Mouse (Mus musculus): ENCODE data around the gene Serpine3. TPM values are rescaled to one million over a fixed set of nuclear protein-coding genes. Genes with fewer than 3 reads are reported as not detected.
"Not testable (repeated sequence)": the region's sequence is repeated elsewhere in the genome, so short reads cannot be mapped to it uniquely, and the experiment has no call there.

Gene Serpine3
- polyA plus RNA-seq, 1 experiment from 2014 or later: not detected

DNA sequence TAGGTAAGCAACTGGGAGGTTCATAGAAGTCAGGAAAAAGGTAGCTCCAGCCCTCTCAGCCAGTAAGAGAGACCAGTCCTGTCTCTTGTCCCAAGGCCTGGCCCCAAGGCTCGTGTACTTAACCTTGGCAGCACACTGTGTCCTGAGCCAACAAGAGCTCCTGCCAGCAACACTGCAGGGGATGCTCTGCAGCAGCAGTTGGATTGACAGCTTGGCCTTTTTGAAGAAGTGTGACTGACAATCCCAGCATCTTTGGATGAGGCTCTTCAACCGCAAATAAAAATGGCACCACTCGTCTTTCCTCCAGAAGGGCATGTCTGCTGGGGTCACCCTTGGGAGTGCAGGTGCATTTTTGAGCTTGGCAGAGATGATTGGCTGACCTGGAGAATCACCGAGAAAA lies 23.1 kb upstream of the Serpine3 start:
- no peaks in the 10 kb centered on the region for H3K36me3 ChIP-seq (ENCODE audit: insufficient read depth)
- H3K4me1 ChIP-seq (ENCODE audit: insufficient read depth): no peaks in the 10 kb centered on the region
- H3K4me2 ChIP-seq: no peak overlapping the region
- H3K9ac ChIP-seq: no peak overlapping the region
- H3K9me3 ChIP-seq (ENCODE audit: low read depth, low read length): no peaks in the 10 kb centered on the region
- no peak overlapping the region for H3K4me3 ChIP-seq (ENCODE audit: low read depth, low read length)
- WGBS: 58% methylated on average over 4 of the region's 4 CpGs
- no peak overlapping the region for H3K27ac ChIP-seq (ENCODE audit: low read depth)
- no peaks in the 10 kb centered on the region for H3K27me3 ChIP-seq (ENCODE audit: insufficient read depth, low read length)
- no peak for DNase-seq
- ATAC-seq (ENCODE audit: insufficient read depth): no peak
- no peak for TF ChIP-seq CTCF (IDR thresholded peaks at IDR 0.05; ENCODE audit: low read depth)

DNA sequence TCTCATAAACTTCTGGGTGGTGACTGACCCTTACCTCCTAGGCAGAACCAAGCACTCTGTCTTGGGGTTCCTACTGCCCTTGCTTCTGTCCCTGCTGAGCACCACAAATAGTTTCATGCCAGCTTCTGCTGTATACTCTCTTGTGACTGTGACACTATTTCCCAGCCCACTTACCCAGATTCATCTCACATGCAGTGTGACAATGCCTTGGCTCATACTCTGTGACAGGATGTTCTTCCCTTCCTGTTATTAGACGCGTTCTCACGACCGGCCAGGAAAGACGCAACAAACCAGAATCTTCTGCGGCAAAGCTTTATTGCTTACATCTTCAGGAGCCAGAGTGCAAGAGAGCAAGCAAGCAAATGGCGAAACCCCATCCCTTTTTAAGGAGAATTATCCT lies 21.1 kb upstream of the Serpine3 start:
- peak; percentile 32 for DNase-seq
- WGBS: 69% methylated on average over 6 of the region's 7 CpGs
- not testable (repeated sequence) for H3K4me2 ChIP-seq; H3K27me3 ChIP-seq (ENCODE audit: insufficient read depth, low read length); ATAC-seq (ENCODE audit: insufficient read depth); H3K9me3 ChIP-seq (ENCODE audit: low read depth, low read length); H3K4me1 ChIP-seq (ENCODE audit: insufficient read depth); H3K36me3 ChIP-seq (ENCODE audit: insufficient read depth); H3K4me3 ChIP-seq (ENCODE audit: low read depth, low read length); H3K27ac ChIP-seq (ENCODE audit: low read depth); H3K9ac ChIP-seq

DNA sequence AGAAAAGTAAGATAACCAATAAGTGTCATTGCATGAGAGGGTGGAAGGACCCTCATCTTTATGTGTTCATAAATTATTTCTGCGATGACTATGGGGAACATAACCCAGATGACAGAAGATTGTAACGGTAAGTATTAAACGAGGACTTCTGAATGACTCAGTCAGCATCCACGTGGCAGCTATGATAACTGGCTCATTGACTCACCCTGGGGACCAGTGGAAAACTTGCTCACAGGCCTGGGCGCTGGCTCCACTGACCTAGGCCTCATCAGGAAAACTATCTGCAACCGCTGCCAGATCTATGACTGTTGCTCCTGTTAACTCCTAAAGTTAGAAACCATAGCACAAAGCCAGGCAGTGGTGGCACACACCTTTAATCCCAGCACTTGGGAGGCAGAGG lies 15.1 kb upstream of the Serpine3 start:
- Histone ChIP-seq H3K9ac (no peak overlapping the region), H3K4me1 (ENCODE audit: insufficient read depth) (no peaks in the 10 kb centered on the region), H3K9me3 (ENCODE audit: low read depth, low read length) (no peaks in the 10 kb centered on the region), H3K4me2 (no peak overlapping the region), H3K27me3 (ENCODE audit: insufficient read depth, low read length) (no peaks in the 10 kb centered on the region), H3K36me3 (ENCODE audit: insufficient read depth) (no peaks in the 10 kb centered on the region), H3K27ac (ENCODE audit: low read depth) (no peak overlapping the region), H3K4me3 (ENCODE audit: low read depth, low read length) (no peak overlapping the region)
- no peak for DNase-seq
- 80% methylated on average over 6 of the region's 6 CpGs for WGBS
- no peak for TF ChIP-seq CTCF (IDR thresholded peaks at IDR 0.05; ENCODE audit: low read depth)
- no peak for ATAC-seq (ENCODE audit: insufficient read depth)

DNA sequence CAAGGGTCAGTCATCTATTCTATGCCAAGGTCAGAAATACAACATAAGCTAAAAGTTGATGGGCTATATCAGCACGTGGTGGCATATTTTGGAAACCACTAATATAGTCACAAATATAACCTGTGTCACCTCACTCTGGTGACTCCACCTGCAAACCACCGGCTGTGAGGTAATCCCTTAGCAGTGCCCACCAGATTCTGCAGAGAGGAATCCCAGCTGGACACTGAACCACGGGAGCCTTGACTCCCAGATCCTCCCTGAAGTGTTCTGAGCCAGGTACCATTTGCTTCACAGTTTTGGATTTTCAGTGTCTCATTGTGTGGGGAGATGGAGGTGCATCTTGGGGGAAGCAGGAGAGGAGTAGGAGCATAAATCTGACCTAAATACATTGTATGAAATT lies 13.1 kb upstream of the Serpine3 start:
- DNase-seq (no peak), ATAC-seq (ENCODE audit: insufficient read depth) (no peak)
- Histone ChIP-seq H3K36me3 (ENCODE audit: insufficient read depth) (no peaks in the 10 kb centered on the region), H3K9me3 (ENCODE audit: low read depth, low read length) (no peaks in the 10 kb centered on the region), H3K4me1 (ENCODE audit: insufficient read depth) (no peaks in the 10 kb centered on the region), H3K4me2 (no peak overlapping the region), H3K9ac (no peak overlapping the region), H3K27me3 (ENCODE audit: insufficient read depth, low read length) (no peaks in the 10 kb centered on the region), H3K27ac (ENCODE audit: low read depth) (no peak overlapping the region), H3K4me3 (ENCODE audit: low read depth, low read length) (no peak overlapping the region)
- no peak for TF ChIP-seq CTCF (IDR thresholded peaks at IDR 0.05; ENCODE audit: low read depth)
- WGBS: 54% methylated on average over 3 of the region's 3 CpGs

GRCm38 (mm10) chr14:62651771-62652170 lies 11.7 kb upstream of the Serpine3 start:
- no peaks in the 10 kb centered on the region for H3K9me3 ChIP-seq (ENCODE audit: low read depth, low read length)
- no peak overlapping the region for H3K4me2 ChIP-seq
- TF ChIP-seq CTCF (IDR thresholded peaks at IDR 0.05; ENCODE audit: low read depth): no peak
- no peaks in the 10 kb centered on the region for H3K4me1 ChIP-seq (ENCODE audit: insufficient read depth)
- H3K9ac ChIP-seq: no peak overlapping the region
- no peaks in the 10 kb centered on the region for H3K27me3 ChIP-seq (ENCODE audit: insufficient read depth, low read length)
- no peak overlapping the region for H3K27ac ChIP-seq (ENCODE audit: low read depth)
- H3K36me3 ChIP-seq (ENCODE audit: insufficient read depth): no peaks in the 10 kb centered on the region
- no peak for DNase-seq
- no peak overlapping the region for H3K4me3 ChIP-seq (ENCODE audit: low read depth, low read length)
- ATAC-seq (ENCODE audit: insufficient read depth): no peak
- WGBS: 83% methylated on average over 3 of the region's 3 CpGs

DNA sequence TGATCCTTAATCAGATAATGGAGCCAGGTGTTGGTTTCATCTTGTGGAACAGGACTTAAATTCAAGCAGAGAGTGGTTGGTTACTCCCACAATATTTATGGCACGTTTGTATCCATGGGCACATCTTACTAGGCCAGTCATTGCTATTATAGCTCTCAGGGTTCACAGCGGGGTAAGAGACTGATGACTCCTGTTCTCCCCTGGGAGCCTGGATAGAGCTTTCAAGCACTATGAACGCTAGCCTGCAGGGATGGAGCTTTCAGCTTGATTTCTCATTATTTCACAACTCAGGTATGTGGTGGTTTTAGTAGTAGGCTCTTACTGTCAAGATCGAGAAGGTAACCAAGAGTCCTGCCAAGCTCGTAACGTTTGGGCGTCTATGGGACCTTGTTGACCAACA lies 7.5 kb upstream of the Serpine3 start:
- WGBS: 78% methylated on average over 7 of the region's 7 CpGs
- no peaks in the 10 kb centered on the region for H3K9me3 ChIP-seq (ENCODE audit: low read depth, low read length)
- no peak overlapping the region for H3K4me2 ChIP-seq
- no peak overlapping the region for H3K9ac ChIP-seq
- no peaks in the 10 kb centered on the region for H3K4me1 ChIP-seq (ENCODE audit: insufficient read depth)
- no peak overlapping the region for H3K27ac ChIP-seq (ENCODE audit: low read depth)
- no peak for TF ChIP-seq CTCF (IDR thresholded peaks at IDR 0.05; ENCODE audit: low read depth)
- DNase-seq (no peak), ATAC-seq (ENCODE audit: insufficient read depth) (no peak)
- H3K4me3 ChIP-seq (ENCODE audit: low read depth, low read length): no peak overlapping the region
- no peaks in the 10 kb centered on the region for H3K27me3 ChIP-seq (ENCODE audit: insufficient read depth, low read length)
- no peaks in the 10 kb centered on the region for H3K36me3 ChIP-seq (ENCODE audit: insufficient read depth)

- Histone ChIP-seq H3K27me3 (ENCODE audit: insufficient read depth, low read length) (no peaks in the 10 kb centered on the region), H3K9ac (no peak overlapping the region), H3K27ac (ENCODE audit: low read depth) (no peak overlapping the region), H3K36me3 (ENCODE audit: insufficient read depth) (no peaks in the 10 kb centered on the region), H3K4me2 (no peak overlapping the region), H3K4me3 (ENCODE audit: low read depth, low read length) (no peak overlapping the region), H3K9me3 (ENCODE audit: low read depth, low read length) (no peaks in the 10 kb centered on the region), H3K4me1 (ENCODE audit: insufficient read depth) (no peaks in the 10 kb centered on the region)
- no peak for TF ChIP-seq CTCF (IDR thresholded peaks at IDR 0.05; ENCODE audit: low read depth)
- ATAC-seq (ENCODE audit: insufficient read depth) (no peak), DNase-seq (no peak)
- 42% methylated on average over 3 of the region's 3 CpGs for WGBS
Measured at GRCm38 (mm10) chr14:62657469-62657868, 6.0 kb upstream of the Serpine3 start.

DNA sequence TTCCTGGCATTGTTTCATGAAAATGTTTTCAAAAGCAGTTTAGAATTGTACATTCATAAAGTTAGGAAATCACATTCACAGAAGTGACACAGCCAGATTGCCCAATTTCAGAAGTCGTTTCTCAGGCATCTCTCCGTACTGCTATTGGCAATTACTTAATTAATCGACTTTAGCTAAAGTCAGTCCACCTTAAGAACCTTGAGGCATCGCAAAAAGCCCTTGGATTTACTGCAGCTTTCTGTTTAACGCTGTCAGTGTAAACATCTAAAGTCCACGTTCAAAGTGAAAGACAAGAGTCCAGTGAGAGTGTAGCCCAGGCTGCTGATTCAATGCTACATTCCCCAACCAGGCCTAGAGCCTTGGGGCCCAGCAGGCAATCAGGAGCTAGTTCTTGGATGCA lies 1.1 kb upstream of the Serpine3 start:
- H3K4me1 ChIP-seq (ENCODE audit: insufficient read depth): no peaks in the 10 kb centered on the region
- 49% methylated on average over 6 of the region's 6 CpGs for WGBS
- no peak overlapping the region for H3K27ac ChIP-seq (ENCODE audit: low read depth)
- H3K27me3 ChIP-seq (ENCODE audit: insufficient read depth, low read length): no peaks in the 10 kb centered on the region
- DNase-seq (no peak), ATAC-seq (ENCODE audit: insufficient read depth) (no peak)
- no peak overlapping the region for H3K4me2 ChIP-seq
- no peaks in the 10 kb centered on the region for H3K9me3 ChIP-seq (ENCODE audit: low read depth, low read length)
- no peak overlapping the region for H3K4me3 ChIP-seq (ENCODE audit: low read depth, low read length)
- no peak for TF ChIP-seq CTCF (IDR thresholded peaks at IDR 0.05; ENCODE audit: low read depth)
- H3K36me3 ChIP-seq (ENCODE audit: insufficient read depth): no peaks in the 10 kb centered on the region
- no peak overlapping the region for H3K9ac ChIP-seq

Data from lung, embryonic 14.5 days (tissue).